Mouse (Mus musculus): Measurements from ENCODE around the gene Xlr4a.

DNA sequence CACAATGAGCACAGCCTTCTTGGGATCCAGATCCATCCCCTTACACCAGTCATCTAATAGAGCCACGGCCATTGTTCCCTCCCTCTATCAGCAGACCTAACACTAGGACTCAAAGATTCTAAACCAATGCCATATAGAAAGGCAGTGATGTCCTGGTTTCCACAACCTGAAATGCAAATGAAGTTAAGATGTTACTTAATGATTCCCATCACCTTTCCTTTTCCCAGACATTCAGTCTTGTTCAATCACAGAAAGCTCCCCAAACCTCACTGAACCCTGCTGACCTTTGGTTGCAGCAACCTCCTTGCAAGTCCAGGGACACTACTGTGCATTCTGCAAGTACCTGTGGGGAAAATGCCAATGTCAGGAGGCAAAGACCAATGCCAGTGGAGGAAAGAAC, 45.3 kb downstream of the Xlr4a start, which contains the start of gene Pnma5:
- no peak for TF ChIP-seq FLI1 (IDR thresholded peaks at IDR 0.05; ENCODE audit: low read length)
- TF ChIP-seq GATA1 (IDR thresholded peaks at IDR 0.05; ENCODE audit: borderline replicate concordance, low read length), result no peak

Data from megakaryocyte, embryonic 14.5 days (primary cell).